Mouse (Mus musculus) left cerebral cortex, adult 9 months (tissue): ENCODE results near the gene Serpina3n.
A peak's percentile ranks its signal among the peaks of the same experiment; 100 is the strongest.
"Not testable (repeated sequence)": the region's sequence is repeated elsewhere in the genome, so short reads cannot be mapped to it uniquely, and the experiment has no call there.

Experiments
- DNase-seq, 2 experiments: peaks; one replicate each; pipeline ENCODE4 v3.0.0; 2022; ENCODE audit warnings: low spot score in 2 of 2

Gene Serpina3n

DNA sequence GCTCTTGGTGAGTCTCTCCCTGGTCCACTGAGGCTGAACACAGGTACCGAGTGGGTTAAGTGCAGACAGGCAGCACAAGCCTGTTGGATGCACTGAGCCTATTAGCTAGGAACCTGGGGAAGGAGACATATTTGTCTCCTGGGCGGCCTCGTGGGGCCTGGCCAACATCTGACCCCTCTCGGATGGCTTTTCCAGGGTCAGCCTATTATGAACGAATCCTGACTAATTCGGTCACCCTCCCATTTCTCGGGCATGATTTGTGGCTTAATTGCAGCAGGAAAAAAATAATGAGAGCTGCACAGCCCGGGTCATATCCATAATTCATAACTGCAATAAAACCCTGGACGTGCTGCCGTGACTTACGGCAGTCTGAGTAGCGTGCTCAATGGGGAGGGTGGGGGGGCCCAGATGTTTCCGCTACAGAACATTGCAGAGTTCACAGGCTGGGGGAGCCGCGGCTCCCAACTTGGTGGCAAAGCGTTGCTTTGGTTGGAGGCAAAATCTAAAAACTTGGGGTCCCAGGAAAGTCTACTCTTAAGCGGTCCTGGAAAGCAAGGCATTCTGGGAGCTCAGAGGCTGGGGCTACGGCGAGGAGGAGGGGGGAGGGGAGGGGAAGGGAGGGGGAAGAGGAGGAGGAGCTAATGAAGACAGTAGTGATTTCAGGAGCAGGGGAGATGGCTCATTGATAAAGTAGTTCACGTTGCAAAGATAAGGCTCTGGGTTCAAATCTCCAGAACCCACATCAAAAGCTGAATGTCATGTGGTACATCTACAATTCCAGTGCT lies 27.6 kb downstream of the Serpina3n start:
- DNase-seq: no peak

DNA sequence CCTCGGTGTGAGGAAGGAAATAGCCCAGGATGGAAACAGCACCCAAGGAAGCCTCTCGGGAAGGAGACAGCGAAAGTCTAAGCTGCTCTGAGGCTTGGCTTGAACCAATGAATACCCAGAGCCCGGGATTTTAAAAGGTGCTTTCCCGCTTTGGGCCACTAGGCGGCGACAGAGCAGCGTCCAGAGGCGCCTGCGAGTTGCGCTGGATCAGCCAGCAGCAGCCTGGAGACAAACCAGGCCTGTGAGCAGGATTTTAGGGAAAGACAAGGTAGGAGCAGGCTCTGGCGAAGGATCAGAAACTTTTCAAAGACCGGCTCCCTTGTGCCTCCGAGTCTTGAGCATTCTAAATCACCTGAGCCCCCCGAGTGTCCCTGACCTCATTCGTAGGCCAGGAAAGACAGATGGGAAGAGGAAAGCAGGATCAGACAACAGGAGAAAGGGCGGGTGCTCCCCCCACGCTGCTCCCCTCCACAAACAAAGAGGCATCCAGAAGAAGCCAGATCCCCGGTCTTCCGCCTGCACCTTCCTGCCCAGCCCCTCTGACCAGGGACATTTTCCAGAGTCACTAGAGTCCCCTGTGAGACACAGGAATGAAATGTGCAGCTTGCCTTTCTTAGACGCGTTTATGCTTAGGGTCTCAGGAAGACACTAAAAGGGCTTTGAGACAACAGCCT lies 33.7 kb downstream of the Serpina3n start:
- peak; percentile 23 to 92 for DNase-seq

DNA sequence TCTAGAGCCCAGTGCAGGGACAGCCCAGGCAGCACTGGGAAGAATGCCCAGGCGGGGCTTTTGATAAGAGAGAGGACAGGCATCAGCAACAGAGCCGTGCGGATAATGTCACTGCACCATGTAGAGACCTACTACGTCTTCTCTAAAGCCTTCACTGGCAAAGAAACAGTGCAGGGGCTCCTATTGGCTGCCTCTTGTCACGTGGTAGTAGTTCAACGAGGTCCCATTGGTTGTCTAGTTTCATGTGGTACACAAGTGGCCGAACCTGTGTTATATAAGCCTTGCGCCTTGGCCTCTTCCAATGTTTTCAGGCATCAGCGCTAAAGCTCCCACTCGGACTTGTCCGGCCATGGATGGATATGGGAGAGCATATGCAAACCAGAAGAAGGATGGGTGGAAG lies 37.2 kb downstream of the Serpina3n start:
- no peak for DNase-seq

DNA sequence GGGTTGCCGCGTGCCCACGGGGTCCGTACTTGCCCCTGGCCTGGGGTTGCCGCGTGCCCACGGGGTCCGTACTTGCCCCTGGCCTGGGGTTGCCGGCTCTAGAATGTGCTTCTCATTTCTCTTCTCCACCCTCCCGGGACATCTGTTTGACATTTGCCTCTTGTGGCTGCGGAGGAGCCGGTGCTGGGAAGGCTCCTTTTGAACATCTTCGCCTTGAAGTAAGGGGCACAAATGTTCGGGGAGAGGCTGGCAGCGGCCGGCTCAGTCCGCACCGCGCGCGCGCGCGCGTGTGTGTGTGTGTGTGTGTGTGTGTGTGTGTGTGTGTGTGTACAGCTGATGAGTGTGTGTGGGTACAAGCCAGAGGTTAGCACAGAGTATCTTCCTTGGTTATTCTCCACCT lies 40.5 kb downstream of the Serpina3n start:
- DNase-seq: not testable (repeated sequence)

DNA sequence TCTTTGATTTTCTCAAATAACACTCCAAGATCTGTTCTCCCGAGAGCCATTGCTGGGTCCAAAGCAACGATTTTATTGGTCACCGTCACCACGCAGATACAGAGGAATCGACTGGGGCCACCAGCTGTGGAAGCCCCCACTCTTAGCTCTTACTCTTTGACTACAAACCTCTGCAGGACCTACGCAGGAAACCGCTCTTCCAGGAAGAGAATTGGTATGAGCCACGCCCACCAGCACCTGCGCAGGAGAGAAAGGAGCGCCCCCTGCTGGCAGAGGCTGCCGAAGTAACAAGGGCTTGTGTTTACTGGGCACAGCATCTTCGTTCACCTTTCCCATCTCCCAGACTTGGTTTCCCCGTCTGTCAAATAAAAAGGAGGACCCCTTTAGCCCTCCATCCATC lies 41.6 kb downstream of the Serpina3n start:
- DNase-seq: peak in 1 of 2 experiments; percentile 12

DNA sequence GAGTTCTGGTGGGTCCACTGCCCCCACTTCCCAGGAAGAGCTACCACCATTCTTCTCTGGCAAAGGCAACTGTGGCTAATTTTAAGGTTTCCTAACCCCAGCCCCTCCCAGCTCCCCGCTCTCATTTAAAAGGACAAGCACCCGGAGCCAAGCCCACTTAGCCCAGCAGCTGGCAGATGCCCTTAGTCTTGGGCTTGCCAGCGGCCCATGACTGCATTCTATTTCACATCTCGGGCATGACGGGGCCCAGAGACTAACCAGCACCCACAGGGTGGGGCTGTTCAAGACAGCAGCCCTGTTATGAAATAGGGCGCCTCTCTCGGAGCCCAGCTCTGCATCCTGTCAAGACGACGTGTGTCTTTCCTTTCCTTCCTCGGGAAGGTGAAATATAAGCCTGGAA lies 43.7 kb downstream of the Serpina3n start:
- DNase-seq: no peak

DNA sequence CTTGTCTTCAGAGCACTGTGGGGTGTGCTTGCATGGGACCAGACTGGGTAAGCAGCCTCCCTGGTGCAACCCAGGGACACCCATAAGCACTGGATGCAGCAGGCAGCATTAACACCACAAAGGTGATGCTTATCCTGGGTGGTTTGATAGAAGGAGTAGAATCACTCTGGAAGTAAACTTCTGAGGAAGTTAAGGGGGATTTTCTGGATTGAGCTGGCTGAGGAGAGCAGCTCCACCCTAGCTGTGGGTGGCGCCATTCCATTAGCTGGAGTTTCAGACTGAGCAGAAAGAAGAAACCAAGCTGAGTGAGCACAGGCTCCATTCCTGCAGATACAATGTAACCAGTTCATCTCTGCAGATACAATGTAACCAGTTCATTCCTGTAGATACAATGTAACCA lies 46.5 kb downstream of the Serpina3n start:
- DNase-seq: no peak

DNA sequence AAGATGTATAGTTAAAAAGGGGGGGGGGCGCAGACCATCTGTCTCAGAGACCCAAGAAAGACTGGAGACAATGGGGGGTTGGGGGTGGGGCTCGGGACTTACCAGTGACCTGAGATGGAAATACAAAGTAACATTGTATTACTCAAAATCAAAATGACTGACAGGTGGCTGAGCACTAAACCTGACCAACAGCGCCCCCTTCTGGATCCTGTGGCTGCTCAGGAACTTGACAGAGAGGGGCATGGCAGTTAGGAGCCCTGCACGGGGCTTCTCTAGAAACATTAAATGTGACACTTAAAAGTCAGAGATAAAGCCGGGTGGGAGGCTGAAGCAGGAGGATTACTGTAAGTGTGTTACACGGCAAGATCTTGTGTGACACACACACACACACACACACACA lies 52.8 kb downstream of the Serpina3n start:
- DNase-seq: no peak

DNA sequence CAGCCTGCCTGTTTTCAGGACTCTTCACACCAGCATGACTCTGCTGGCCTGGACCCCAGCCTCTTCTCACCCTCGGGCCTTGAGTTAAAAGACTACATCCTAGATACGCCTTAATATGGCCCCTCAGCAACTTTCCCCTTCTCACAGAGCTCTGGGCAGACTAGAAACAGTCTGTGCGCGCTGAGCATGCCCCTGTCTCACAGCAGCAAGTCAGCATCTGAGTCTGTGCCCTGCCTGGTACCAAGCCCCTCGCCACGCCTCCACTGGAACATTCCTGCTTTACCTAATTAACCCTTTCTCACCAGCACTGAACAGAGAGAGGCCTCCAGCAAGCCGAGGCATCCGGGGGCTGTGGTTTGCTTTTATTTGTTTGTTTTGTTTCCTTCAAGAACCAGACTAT lies 54.8 kb downstream of the Serpina3n start:
- no peak for DNase-seq
